Mouse (Mus musculus) megakaryocyte, embryonic 14.5 days (primary cell): ENCODE results near the gene Gm42688. TPM values are rescaled to one million over a fixed set of nuclear protein-coding genes. Genes with fewer than 3 reads are reported as not detected.

Source experiments
- H3K27me3 ChIP-seq: replicated peaks from 2 replicates; pipeline ENCODE3; 2012; ENCODE audit warnings: inconsistent platforms
- H3K36me3 ChIP-seq: replicated peaks from 2 replicates; pipeline ENCODE3; 2012; ENCODE audit warnings: low read length, inconsistent platforms, mixed read lengths
- H3K4me1 ChIP-seq: 2 replicates; pipeline ENCODE4 v1.6.1; 2012; ENCODE audit warnings: inconsistent platforms
- H3K4me3 ChIP-seq: replicated peaks from 2 replicates; pipeline ENCODE3; 2012; ENCODE audit warnings: moderate library complexity, mild to moderate bottlenecking, inconsistent platforms
- H3K9me3 ChIP-seq: 2 replicates; pipeline ENCODE4 v1.6.1; 2012; ENCODE audit warnings: inconsistent platforms
- FLI1 ChIP-seq: IDR thresholded peaks from 2 replicates; pipeline ENCODE4 v1.6.1; 2012; ENCODE audit warnings: low read length, inconsistent platforms, mixed read lengths
- GATA1 ChIP-seq: IDR thresholded peaks from 3 replicates; pipeline ENCODE4 v1.6.1; 2012; ENCODE audit warnings: mixed read lengths, low read length, inconsistent platforms, borderline replicate concordance
- polyA plus RNA-seq: library from polyadenylated mRNA; stranded (reverse); fragments of >175 nt; gene quantifications from 2 replicates; pipeline ENCODE4 v1.2.3, GENCODE M21; 2012; ENCODE audit warnings: low replicate concordance; ENCODE audit not compliant: insufficient read depth

Gene Gm42688
- polyA plus RNA-seq, 1 experiment = 2.7 TPM

DNA sequence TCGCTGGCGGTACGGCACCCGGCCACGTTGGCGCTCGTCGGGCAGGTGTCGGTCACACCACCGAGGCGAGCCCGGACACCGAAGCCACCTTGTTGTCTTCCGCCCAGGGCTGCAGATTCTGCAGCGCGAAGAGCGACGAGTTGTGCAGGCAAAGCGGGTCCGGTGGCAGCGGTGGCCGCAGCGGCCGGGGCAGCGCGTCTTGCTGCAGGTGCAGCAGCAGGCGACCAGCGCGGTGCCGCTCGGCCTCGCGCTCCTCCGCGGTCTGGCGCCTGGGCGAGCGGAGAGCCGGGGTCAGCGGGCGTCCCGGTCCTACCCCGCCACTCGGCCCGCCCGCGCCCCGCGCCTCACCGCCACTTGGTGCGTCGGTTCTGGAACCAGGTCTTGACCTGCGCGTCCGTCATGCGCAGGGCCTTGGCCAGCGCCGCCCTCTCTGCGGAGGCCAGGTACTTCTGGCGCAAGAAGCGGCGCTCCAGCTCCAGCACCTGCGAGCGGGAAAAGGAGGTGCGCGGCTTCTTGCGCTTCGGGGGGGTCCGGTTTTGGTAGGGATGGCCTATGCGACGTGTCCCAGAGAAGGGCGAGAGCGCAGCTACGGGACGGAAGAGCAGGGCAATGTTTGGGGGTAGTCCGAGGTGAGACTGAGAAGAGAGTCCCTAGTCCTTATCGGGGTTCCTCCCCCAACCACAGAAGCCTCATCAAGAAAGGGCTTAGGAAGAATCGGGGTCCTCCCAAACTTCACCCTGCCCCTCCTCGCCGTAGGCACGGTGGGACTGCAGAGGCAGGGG lies 32.5 kb upstream of the Gm42688 start:
- peaks cover 22% of the 10 kb centered on the region for H3K36me3 ChIP-seq
- TF ChIP-seq FLI1 = no peak
- no peak for TF ChIP-seq GATA1
- no peaks in the 10 kb centered on the region for H3K9me3 ChIP-seq
- peak overlapping the region; percentile 88 for H3K4me3 ChIP-seq
- peaks cover 95% of the 10 kb centered on the region for H3K27me3 ChIP-seq
- peaks cover 57% of the 10 kb centered on the region for H3K4me1 ChIP-seq

DNA sequence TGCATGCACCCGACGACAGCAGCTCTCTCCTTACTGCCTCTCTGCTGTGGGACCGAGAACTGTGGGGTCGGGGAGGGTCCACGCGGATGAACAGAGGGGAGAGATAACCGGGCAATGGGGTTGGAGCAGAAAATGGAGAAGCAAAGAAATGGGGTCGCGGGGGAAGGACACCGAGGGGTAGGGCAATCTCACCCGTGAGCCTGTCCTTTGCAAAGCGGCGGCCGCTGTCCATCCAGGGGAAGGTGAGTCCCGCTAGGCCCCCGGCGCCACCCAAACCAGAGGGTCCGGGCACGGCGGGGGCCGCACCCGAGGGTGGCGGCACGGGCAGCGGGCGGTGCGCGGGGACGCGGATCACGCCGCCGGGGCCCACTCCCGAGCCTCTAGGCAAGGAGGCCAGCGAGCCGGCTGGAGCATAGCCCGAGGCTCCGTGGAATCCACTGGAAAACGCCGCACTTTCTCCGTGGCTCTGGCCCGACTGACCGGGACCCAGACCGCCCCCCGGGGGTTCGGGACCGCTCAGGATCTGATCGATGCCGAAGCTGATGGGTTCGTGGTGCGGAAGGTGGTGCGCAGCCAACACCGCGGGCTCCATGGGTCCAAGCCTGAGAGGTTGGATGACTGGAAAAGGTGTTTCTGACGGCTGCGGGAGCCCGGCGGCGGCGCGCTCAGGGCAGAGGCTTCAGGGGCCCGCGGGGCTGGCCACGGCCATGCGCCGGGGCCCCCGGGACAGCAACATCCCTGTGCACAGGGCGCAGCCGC lies 31.8 kb upstream of the Gm42688 start:
- Histone ChIP-seq H3K27me3 (peaks cover 95% of the 10 kb centered on the region), H3K4me1 (peaks cover 53% of the 10 kb centered on the region), H3K9me3 (no peaks in the 10 kb centered on the region), H3K36me3 (peaks cover 15% of the 10 kb centered on the region), H3K4me3 (peak overlapping the region; percentile 88)
- no peak for TF ChIP-seq GATA1
- TF ChIP-seq FLI1 = no peak

DNA sequence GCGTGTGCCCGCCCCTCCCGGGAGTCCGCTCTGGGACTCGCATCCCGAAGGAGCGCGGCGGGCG lies 31.3 kb upstream of the Gm42688 start, which contains the start of gene Tlx2:
Tlx2 (minus strand) TSS at position 47 of the 64 bp plus-strand sequence.
- H3K27me3 ChIP-seq = peaks cover 92% of the 10 kb centered on the region
- H3K4me1 ChIP-seq = peaks cover 52% of the 10 kb centered on the region
- peaks cover 13% of the 10 kb centered on the region for H3K36me3 ChIP-seq
- no peak for TF ChIP-seq GATA1
- TF ChIP-seq FLI1 = no peak
- no peaks in the 10 kb centered on the region for H3K9me3 ChIP-seq
- peak within 1 kb of the TSS; percentile 88 for H3K4me3 ChIP-seq

DNA sequence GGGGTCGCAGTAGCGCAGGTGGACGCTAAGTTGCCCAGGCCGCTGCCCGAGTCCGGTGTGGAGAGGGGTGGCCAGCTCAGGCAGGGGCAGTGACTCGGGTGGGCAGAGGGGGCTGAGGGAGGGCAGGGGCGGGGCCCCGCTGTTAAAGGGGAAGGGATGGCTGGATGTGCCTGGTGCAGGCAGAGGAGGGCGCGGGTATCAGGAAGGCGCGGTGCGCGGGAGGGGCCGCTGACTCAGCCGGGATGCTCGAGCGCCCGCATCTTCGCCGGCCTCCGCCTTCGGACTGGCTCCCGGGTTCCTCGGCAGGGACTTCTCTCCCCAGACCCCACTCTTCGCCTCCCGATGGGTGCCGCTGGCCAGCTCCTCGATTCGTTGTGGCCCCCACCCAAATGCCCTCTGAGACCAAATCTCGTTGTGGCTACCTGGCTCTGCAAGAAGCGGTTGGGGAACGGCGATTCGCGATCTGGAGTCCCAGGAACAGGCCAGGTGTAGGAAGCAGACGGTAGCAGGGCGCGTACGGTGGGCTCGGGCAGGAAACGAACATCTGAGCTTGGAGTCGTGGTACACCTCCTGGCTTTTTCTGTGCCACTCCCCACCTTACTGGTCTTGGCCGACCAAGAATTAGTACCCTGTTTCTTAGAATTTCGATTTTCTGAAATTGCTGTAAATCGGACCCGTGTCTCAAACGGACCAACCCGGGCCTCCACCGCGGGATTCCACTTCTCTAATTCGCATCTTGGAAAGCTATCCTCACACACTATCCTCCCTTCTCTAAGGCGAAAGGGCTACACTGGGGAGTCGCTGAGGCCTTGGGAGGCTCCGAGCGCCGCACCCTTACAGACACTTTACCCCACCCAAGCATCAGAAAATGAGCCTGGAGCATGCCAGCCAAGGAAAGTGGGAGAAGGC lies 30.9 kb upstream of the Gm42688 start:
- H3K4me3 ChIP-seq = peak overlapping the region; percentile 88
- H3K27me3 ChIP-seq = peaks cover 89% of the 10 kb centered on the region
- H3K9me3 ChIP-seq = no peaks in the 10 kb centered on the region

DNA sequence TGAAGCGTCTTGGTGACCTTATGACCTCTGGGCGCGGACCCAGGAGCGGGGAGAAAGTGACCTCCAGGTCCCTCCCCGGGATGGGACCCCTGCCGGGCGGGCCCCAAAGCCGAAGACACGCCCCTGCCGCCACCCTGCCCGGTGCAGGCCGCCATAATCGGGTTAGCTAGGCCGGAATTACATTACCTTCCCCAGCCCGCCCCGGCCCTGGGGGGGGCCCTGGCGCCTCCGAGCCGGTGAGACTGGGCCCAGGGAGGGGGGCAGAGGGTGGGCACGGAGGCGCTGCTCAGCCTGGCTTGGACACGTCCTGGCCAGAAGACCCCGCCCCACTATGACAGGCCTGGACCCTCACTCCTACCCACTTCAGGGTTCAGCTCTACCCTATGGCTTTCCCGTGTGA lies 30.2 kb upstream of the Gm42688 start:
- Histone ChIP-seq H3K4me3 (peak overlapping the region; percentile 19), H3K36me3 (peaks cover 9% of the 10 kb centered on the region), H3K4me1 (peaks cover 47% of the 10 kb centered on the region), H3K9me3 (no peaks in the 10 kb centered on the region), H3K27me3 (peaks cover 87% of the 10 kb centered on the region)
- no peak for TF ChIP-seq GATA1
- no peak for TF ChIP-seq FLI1

More for the DNA sequence above, 30.9 kb upstream of the Gm42688 start:
- H3K36me3 ChIP-seq = peaks cover 13% of the 10 kb centered on the region
- TF ChIP-seq GATA1 = no peak
- no peak for TF ChIP-seq FLI1
- peaks cover 52% of the 10 kb centered on the region for H3K4me1 ChIP-seq

DNA sequence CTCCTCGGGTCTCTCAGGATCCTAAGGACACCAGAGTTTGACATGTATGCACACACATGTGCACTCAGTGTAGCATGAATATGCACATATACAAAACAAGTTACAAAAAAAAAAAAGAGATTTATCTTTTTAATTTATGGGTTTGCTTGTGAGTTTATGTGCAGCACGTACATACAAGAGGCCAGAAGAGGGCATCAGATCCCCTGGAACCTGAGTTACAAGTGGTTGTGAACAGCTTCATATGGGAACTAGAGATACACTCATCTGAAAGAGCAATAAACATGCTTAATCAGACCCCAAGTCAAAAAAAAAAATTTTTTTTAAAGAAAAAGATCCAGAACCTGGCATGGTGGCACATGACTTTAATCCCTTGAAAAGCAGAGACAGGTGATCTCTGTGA lies 26.4 kb upstream of the Gm42688 start:
- peaks cover 45% of the 10 kb centered on the region for H3K4me1 ChIP-seq
- TF ChIP-seq FLI1 = no peak
- no peak for TF ChIP-seq GATA1
- peaks cover 57% of the 10 kb centered on the region for H3K27me3 ChIP-seq

DNA sequence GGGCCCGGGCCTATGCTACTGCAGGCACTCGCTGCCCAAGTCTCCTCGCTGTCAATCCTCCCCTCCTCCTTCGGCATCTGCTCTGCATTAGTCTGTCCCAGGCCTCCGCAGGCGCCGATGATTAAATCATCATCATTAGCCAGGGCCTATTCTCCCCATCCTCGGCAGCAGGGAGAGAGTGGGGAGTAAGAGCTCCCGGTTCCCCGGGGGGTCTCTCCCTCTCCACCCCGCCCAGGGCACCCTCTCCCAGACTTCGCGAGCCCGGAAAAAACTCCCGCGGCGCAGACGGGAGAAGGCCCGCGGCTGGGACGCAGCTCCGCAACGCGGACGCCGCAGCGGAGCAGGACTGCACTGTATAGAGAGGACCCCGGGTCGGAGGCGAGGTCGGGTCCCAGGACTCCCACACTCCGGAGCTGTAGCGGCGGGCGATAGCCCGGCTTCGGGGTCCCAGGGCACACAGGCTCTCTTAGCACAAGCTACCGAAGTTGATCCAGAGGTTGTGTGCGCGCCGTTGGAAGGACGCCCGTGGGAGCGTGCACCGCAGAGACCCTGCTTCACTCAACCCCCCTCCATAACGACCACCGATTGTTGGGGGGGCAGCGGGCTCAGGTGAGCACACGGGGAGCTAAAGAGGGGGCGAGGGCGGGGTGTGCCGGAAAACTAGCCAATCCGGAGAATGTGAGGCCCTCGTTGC lies 23.6 kb upstream of the Gm42688 start, which contains the start of gene Pcgf1:
Pcgf1 (plus strand) TSS at position 240 of the 694 bp plus-strand sequence.
- TF ChIP-seq FLI1 = no peak
- no peak for TF ChIP-seq GATA1
- peaks cover 32% of the 10 kb centered on the region for H3K27me3 ChIP-seq
- peak within 1 kb of the TSS; percentile 99 for H3K4me3 ChIP-seq
- peaks cover 23% of the 10 kb centered on the region for H3K4me1 ChIP-seq
- H3K36me3 ChIP-seq = peaks cover 30% of the 10 kb centered on the region
- no peaks in the 10 kb centered on the region for H3K9me3 ChIP-seq

More for the DNA sequence above, 26.4 kb upstream of the Gm42688 start:
- Histone ChIP-seq H3K9me3 (no peaks in the 10 kb centered on the region), H3K4me3 (no peak overlapping the region), H3K36me3 (peaks cover 5% of the 10 kb centered on the region)

DNA sequence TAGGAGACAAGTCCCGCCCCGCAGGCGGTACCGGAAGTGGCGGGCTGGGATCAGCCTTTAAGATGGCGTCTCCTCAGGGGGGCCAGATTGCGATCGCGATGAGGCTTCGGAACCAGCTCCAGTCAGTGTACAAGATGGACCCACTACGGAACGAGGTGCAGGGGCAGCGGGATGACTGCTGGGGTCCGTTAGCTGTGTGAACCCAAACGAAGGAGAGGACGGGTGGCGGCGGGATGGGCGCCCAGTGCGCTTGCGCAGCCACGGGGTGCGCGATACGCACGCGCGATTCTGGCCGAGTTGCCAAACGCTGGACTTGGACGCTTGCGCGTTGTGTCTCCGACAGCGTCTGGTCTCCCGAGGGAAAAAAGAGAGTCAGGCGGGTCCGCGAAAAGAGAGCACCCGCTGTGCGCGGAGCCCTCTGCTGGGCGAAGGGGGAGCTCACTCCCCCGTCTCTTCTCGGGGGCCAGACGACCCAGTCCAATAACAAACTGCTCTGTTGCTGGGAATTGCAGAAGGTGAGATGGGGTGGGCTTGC lies 23.0 kb upstream of the Gm42688 start:
- H3K4me3 ChIP-seq = peak overlapping the region; percentile 99
- peak; percentile 88 for TF ChIP-seq GATA1
- TF ChIP-seq FLI1 = peak; percentile 63
- H3K9me3 ChIP-seq = no peaks in the 10 kb centered on the region
- peaks cover 23% of the 10 kb centered on the region for H3K4me1 ChIP-seq
- H3K36me3 ChIP-seq = peaks cover 32% of the 10 kb centered on the region
- peaks cover 31% of the 10 kb centered on the region for H3K27me3 ChIP-seq

DNA sequence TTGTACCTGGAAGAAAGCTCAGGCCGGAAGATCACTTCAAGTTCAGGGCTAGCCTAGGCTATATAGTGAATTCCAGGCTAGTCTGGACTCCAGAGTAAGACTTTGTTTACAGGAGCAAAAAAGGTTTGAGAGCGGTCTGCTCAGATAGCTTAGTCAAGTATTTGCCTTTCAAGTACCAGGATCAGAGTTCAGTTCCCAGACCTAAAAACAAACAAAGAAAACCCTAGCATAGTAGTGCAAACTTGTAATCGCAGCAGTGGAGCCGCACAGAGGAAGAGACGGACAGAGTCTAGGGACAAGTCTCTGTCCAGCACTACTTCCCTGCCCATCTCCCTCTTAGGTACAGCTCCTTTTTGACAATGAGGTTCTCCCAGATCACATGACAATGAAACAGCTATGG lies 21.2 kb upstream of the Gm42688 start:
- H3K4me3 ChIP-seq = no peak overlapping the region
- no peaks in the 10 kb centered on the region for H3K9me3 ChIP-seq
- peaks cover 28% of the 10 kb centered on the region for H3K4me1 ChIP-seq
- peaks cover 32% of the 10 kb centered on the region for H3K36me3 ChIP-seq
- H3K27me3 ChIP-seq = peaks cover 34% of the 10 kb centered on the region
- TF ChIP-seq FLI1 (no peak), GATA1 (no peak)
